Mouse (Mus musculus) liver, embryonic 16.5 days (tissue): ENCODE measurements around the gene Synj1. TPM values are rescaled to one million over a fixed set of nuclear protein-coding genes. Genes with fewer than 3 reads are reported as not detected.

Source experiments
- ATAC-seq: fragments of 200-750 bp; cut with Nextera tagmentation; 2 replicates; pipeline ENCODE4 v1.8.0; 2017; ENCODE audit warnings: low read depth, mild to moderate bottlenecking, moderate number of reproducible peaks, moderate library complexity
- H3K27ac ChIP-seq: fragments of 300-500 bp; sonication (generic); 2 replicates; pipeline ENCODE4 v1.5.1; 2014; ENCODE audit warnings: mild to moderate bottlenecking, low read length
- H3K27me3 ChIP-seq: fragments of 300-500 bp; sonication (generic); 2 replicates; pipeline ENCODE4 v1.6.1; 2014; ENCODE audit warnings: low read depth, low read length, mixed read lengths; ENCODE audit not compliant: control insufficient read depth, insufficient read depth
- H3K36me3 ChIP-seq: fragments of 300-500 bp; sonication (generic); 2 replicates; pipeline ENCODE4 v1.6.1; 2014; ENCODE audit warnings: mild to moderate bottlenecking; ENCODE audit not compliant: control insufficient read depth, insufficient read depth
- H3K4me1 ChIP-seq: fragments of 300-500 bp; sonication (generic); 2 replicates; pipeline ENCODE4 v1.6.1; 2014; ENCODE audit warnings: low read depth, low read length, mixed read lengths; ENCODE audit not compliant: control insufficient read depth
- H3K4me2 ChIP-seq: fragments of 300-500 bp; sonication (generic); 2 replicates; pipeline ENCODE4 v1.6.1; 2014; ENCODE audit warnings: low read depth, low read length, mixed read lengths
- H3K4me3 ChIP-seq: fragments of 300-500 bp; sonication (generic); 2 replicates; pipeline ENCODE4 v1.5.1; 2014; ENCODE audit warnings: low read depth, mild to moderate bottlenecking, low read length
- H3K9ac ChIP-seq: fragments of 300-500 bp; sonication (generic); 2 replicates; pipeline ENCODE4 v1.6.1; 2014; ENCODE audit warnings: low read depth, low read length
- H3K9me3 ChIP-seq: fragments of 300-500 bp; sonication (generic); replicated peaks from 2 replicates; pipeline ENCODE4 v1.6.1; 2016; ENCODE audit warnings: low read length; ENCODE audit not compliant: control insufficient read depth
- WGBS: fragments of 180-500 bp; shearing (Covaris S2); extraction: QIAGEN DNeasy Blood & Tissue Kit; methylation state at CpG from one replicate; pipeline ENCODE4 v1.1.7; 2014; ENCODE audit not compliant: insufficient replicate concordance; 5-methylcytosine and 5-hydroxymethylcytosine counted together
- polyA plus RNA-seq: library from polyadenylated mRNA; unstranded; fragments of >200 nt; fragmentation: Nextera tagmentation; extraction: Ambion mirVana; gene quantifications from 2 replicates; pipeline ENCODE4 v1.2.1, GENCODE M21; 2015

Synj1 gene
- polyA plus RNA-seq, 1 experiment from 2014 or later, result 23.8 TPM

DNA sequence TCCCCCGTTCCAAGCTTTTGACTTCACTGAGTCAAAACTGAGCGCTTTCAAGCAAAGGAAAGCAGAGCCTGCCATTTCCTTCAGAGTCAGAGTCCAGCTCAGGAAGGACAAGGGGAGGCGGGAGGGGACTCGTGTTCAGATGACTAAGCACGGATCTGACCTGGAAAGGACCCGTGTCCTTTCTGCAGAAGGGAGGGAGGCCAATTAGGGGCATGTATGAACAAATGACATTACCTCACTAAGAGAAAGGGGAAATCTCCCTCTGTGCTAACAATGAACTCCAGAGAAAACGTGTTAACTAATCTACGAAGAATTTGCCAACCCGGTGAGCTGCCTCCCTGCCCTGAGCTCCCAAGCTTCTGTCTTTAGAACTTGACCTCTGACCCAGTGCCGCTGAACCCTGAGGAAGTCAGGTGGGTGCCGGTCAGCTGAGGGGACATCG is 95.0 kb downstream of the Synj1 start:
- Histone ChIP-seq H3K4me1 (no peaks in the 10 kb centered on the region), H3K27ac (no peak overlapping the region)

DNA sequence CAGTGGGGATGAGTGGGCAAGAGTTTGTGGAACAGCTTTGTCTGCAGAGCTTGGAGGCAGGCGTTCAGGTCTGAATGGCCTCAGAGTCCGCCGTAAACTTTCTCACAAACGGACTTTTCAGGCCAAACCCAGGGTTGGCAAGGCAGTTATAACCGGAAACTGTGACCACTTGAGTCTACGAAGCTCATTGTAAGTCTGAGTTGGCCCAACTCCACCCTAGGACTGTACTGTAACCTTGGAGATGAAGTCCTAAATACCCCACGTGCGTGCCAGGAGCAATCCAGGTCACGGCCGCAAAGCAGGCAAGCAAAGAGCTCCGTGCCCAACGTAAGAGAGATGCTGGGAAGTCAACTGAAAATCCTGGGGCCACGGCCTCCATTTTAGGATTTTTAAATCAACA is 99.3 kb downstream of the Synj1 start:
- ATAC-seq, result no peak

More for the DNA sequence above, 95.0 kb downstream of the Synj1 start:
- 11% methylated on average over 12 of the region's 12 CpGs for WGBS
- no peaks in the 10 kb centered on the region for H3K36me3 ChIP-seq
- H3K9ac ChIP-seq, result no peak overlapping the region
- H3K27me3 ChIP-seq, result no peaks in the 10 kb centered on the region
- no peak overlapping the region for H3K4me2 ChIP-seq
- H3K9me3 ChIP-seq, result no peaks in the 10 kb centered on the region
- ATAC-seq, result peak; percentile 45; the same call in 1 of the 2 replicates
- no peak overlapping the region for H3K4me3 ChIP-seq

DNA sequence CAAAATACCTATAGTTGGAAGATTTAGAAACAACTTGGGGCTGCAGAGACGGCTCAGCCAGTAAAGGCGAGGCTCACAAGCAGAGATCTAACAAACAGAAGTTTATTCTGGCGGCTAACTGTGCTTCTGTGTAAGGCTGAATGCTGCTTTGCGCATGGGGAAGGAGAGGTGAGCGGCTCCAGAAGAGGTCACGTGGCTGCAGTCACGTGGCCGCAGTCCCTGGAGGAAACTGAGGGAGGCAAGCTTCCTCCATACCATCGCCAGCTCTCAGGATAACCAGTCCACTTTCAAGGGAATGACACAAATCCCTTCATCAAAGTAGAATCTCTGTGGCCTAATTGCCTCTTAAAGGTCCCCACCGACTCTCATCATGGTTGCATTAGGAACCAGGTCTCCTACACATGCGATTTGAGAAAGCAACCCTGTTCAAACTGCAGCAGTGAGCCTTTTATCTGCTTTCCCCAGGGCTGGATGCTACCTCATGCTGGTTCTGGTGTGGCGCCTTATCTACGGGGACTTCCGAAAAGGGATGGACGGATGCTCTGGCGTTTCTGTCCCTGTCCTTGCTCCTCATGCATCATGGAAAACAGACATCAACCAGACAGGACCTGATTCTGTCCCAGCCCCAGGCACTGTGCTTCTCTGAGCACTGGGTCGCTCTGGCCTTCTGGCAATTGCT is 100.1 kb downstream of the Synj1 start:
- no peaks in the 10 kb centered on the region for H3K36me3 ChIP-seq
- no peak overlapping the region for H3K4me2 ChIP-seq
- no peak overlapping the region for H3K27ac ChIP-seq
- no peak overlapping the region for H3K4me3 ChIP-seq
- ATAC-seq, result no peak
- no peaks in the 10 kb centered on the region for H3K27me3 ChIP-seq
- H3K9ac ChIP-seq, result no peak overlapping the region
- H3K9me3 ChIP-seq, result no peaks in the 10 kb centered on the region
- WGBS, result 63% methylated on average over 17 of the region's 17 CpGs
- H3K4me1 ChIP-seq, result no peaks in the 10 kb centered on the region

More for the DNA sequence above, 99.3 kb downstream of the Synj1 start:
- H3K4me3 ChIP-seq, result no peak overlapping the region
- no peaks in the 10 kb centered on the region for H3K36me3 ChIP-seq
- H3K27me3 ChIP-seq, result no peaks in the 10 kb centered on the region
- H3K27ac ChIP-seq, result no peak overlapping the region
- no peak overlapping the region for H3K4me2 ChIP-seq
- 74% methylated on average over 13 of the region's 13 CpGs for WGBS
- no peak overlapping the region for H3K9ac ChIP-seq
- no peaks in the 10 kb centered on the region for H3K4me1 ChIP-seq
- no peaks in the 10 kb centered on the region for H3K9me3 ChIP-seq

DNA sequence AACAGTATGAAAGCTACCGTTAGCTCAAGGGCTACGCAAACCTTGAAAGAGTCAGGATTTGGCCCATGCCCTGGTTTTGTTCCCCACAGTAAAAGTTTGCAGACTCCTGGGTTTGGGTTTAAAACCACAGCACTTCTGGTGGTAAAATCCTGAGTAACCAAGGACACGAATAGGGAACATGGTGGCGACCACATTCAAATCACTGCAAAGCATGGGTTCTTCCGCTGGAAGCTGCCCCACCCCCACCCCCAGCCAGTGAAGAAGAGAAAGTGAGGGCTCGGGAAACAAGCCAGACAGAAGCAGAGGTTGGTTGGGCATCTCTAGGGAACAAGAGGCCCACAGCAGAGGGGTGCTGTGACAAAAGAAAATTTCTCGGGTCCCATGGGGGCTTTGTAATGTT is 103.9 kb downstream of the Synj1 start:
- Histone ChIP-seq H3K4me2 (no peak overlapping the region), H3K4me1 (no peaks in the 10 kb centered on the region), H3K36me3 (no peaks in the 10 kb centered on the region), H3K27ac (no peak overlapping the region), H3K4me3 (no peak overlapping the region), H3K9ac (no peak overlapping the region), H3K9me3 (no peaks in the 10 kb centered on the region), H3K27me3 (no peaks in the 10 kb centered on the region)
- 39% methylated on average over 7 of the region's 7 CpGs for WGBS
- no peak for ATAC-seq

DNA sequence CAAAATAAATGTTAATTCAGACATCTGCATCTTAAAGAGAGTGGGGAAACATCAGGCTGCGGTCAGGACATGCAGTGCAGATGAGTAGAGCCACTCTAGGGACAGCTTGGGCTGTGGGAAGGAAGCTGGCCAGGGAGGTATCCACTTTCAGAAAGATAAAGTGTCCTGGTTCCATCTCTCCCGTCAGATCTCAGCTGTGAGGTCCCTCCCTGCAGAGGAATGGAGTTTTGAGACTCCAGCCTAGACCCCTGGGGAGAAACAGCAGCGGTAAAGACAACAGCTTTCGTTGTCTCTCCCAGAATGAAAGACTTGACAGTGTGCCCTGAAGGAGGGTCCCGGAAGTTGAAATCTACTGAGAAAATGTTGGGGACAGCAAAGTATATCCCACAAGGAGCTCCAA is 107.8 kb downstream of the Synj1 start:
- no peaks in the 10 kb centered on the region for H3K4me1 ChIP-seq
- no peak overlapping the region for H3K4me2 ChIP-seq
- H3K27me3 ChIP-seq, result no peaks in the 10 kb centered on the region
- WGBS, result 44% methylated on average over 5 of the region's 5 CpGs
- ATAC-seq, result no peak
- H3K9ac ChIP-seq, result no peak overlapping the region
- H3K4me3 ChIP-seq, result no peak overlapping the region
- H3K36me3 ChIP-seq, result no peaks in the 10 kb centered on the region
- no peak overlapping the region for H3K27ac ChIP-seq
- no peaks in the 10 kb centered on the region for H3K9me3 ChIP-seq

DNA sequence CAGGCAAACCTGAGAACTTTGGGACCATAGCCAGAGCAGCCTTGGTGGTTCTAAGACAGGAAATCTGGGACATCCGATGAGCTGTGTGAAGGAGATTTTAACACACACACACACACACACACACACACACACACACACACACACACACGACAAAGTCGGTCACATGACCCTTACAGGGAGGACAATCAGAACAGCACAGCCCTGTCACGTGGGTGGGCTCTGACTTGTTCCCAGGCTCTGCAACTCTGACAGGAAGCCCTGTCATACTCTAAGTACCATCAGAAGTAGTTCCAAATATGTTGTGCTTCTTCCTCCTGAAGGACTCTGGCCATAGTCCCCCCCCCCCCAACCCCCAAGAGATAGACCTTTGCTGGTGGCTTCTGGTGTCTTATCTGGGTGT is 109.7 kb downstream of the Synj1 start:
- 40% methylated on average over 4 of the region's 4 CpGs for WGBS
- ATAC-seq, result peak; percentile 30
- no peak overlapping the region for H3K4me2 ChIP-seq

GRCm38 (mm10) chr16:90899498-90899897 is 111.6 kb downstream of the Synj1 start:
- WGBS, result 58% methylated on average over 12 of the region's 12 CpGs
- H3K4me2 ChIP-seq, result no peak overlapping the region

More for the DNA sequence above, 109.7 kb downstream of the Synj1 start:
- Histone ChIP-seq H3K27me3 (no peaks in the 10 kb centered on the region), H3K27ac (no peak overlapping the region), H3K36me3 (no peaks in the 10 kb centered on the region), H3K4me1 (no peaks in the 10 kb centered on the region), H3K9ac (no peak overlapping the region), H3K9me3 (no peaks in the 10 kb centered on the region), H3K4me3 (no peak overlapping the region)

DNA sequence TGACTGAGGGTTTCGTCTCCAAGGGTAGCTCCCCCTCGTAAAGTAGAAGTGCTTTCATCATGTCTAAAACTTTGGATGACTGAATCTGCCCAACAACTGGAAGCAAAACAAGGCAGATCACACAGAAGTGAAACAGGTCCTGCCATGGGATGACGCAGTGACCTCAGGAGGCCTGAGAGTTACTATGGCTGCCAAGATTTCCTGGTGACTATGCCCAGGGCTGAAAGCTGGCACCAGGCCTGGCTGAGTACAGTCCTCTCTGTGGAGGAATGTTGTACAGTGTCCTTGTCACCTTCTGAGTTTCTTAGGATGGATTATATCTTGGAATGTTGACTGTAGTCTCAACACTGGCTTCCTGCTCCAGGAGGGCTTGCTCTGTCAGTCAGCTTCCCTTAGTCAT is 113.5 kb downstream of the Synj1 start:
- H3K9ac ChIP-seq, result no peak overlapping the region
- H3K4me3 ChIP-seq, result no peak overlapping the region
- no peaks in the 10 kb centered on the region for H3K9me3 ChIP-seq
- H3K4me1 ChIP-seq, result no peaks in the 10 kb centered on the region
- H3K4me2 ChIP-seq, result no peak overlapping the region
- 67% methylated on average over 3 of the region's 3 CpGs for WGBS
- no peaks in the 10 kb centered on the region for H3K36me3 ChIP-seq
- H3K27ac ChIP-seq, result no peak overlapping the region
- no peak for ATAC-seq
- no peaks in the 10 kb centered on the region for H3K27me3 ChIP-seq

More at GRCm38 (mm10) chr16:90899498-90899897, 111.6 kb downstream of the Synj1 start:
- Histone ChIP-seq H3K9ac (no peak overlapping the region), H3K27ac (no peak overlapping the region), H3K27me3 (no peaks in the 10 kb centered on the region), H3K4me1 (no peaks in the 10 kb centered on the region), H3K36me3 (no peaks in the 10 kb centered on the region), H3K4me3 (no peak overlapping the region), H3K9me3 (no peaks in the 10 kb centered on the region)
- ATAC-seq, result no peak

DNA sequence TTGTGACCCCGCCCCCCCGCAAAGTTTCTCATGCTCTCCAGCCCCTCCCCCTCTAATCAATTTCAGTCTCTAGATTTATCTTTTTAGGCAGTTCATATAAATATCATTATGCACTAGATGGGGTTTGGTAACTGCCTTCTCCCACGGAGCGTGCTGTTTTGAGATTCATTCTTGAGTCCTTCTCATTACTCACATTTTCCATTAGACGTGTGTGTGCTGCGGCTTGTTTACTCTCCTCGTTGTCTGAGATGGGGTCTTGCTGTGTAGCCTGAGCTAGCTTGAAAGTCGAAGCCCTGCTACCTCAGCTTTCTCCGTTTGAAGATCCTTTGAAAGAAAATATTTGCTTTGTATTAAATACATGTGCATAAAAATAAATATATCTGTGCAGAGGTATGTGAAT is 117.3 kb downstream of the Synj1 start:
- Histone ChIP-seq H3K9ac (no peak overlapping the region), H3K4me2 (no peak overlapping the region), H3K27me3 (no peaks in the 10 kb centered on the region), H3K36me3 (no peaks in the 10 kb centered on the region), H3K4me1 (no peaks in the 10 kb centered on the region), H3K27ac (no peak overlapping the region), H3K4me3 (no peak overlapping the region), H3K9me3 (no peaks in the 10 kb centered on the region)
- WGBS, result 47% methylated on average over 9 of the region's 9 CpGs
- no peak for ATAC-seq
